25 mouse cellular contexts compared by ENCODE assay signal in genomic region chr5:112042236-112042635, GRCm38 (mm10).
DNase-seq lines count a peak whose midpoint lies in the region; ATAC-seq and TF ChIP-seq lines count a peak whose summit lies in the region.
"Had no signal": no experiment of that assay in that cellular context is flagged by ENCODE, and none has a peak within 500 bp of the region (broad histone marks: within the 10 kb centered on the region; RNA-seq: fewer than 3 reads in every experiment).

No protein-coding gene starts in this region.

- no peak for DNase-seq in frontal cortex, postnatal 14 days (ENCODE audit: low spot score in 2 of 2)
- no peak for DNase-seq in midbrain, embryonic 10.5 days (ENCODE audit: low spot score)
- DNase-seq in midbrain, postnatal 0 days (ENCODE audit: low spot score) = no peak
- no peak for DNase-seq in forebrain, embryonic 14.5 days (ENCODE audit: low spot score)
- no peak for DNase-seq in cerebellum, adult 18-20 months
- no peak for DNase-seq in heart, embryonic 10.5 days (ENCODE audit: low spot score)
- DNase-seq: adrenal gland, postnatal 14 days; cerebellum, adult 2 months; gastrocnemius, adult 2 months; heart, postnatal 10 days; layer of hippocampus, postnatal 36 days; spleen, adult 18-20 months; thymus, postnatal 25 days had no signal

- H3K27ac ChIP-seq in midbrain, embryonic 10.5 days (replicated peaks) = peak overlapping the region; percentile 10; the same call in 1 of the 2 replicates
- no peak overlapping the region; the same call in 1 of the 2 replicates for H3K27ac ChIP-seq in midbrain, postnatal 0 days (ENCODE audit: low read depth, low read length)
- peak overlapping the region; percentile 88 for H3K27ac ChIP-seq in forebrain, embryonic 14.5 days (ENCODE audit: low read depth, low read length)
- H3K27ac ChIP-seq in midbrain, embryonic 16.5 days (ENCODE audit: low read length) = peak overlapping the region; percentile 4
- no peak overlapping the region for H3K27ac ChIP-seq in heart, embryonic 10.5 days
- H3K27ac ChIP-seq: embryonic facial prominence, embryonic 12.5 days; gastrocnemius, adult 2 months; hindbrain, postnatal 0 days; limb, embryonic 15.5 days; liver, embryonic 15.5 days; macrophage had no signal

- no peak for TF ChIP-seq CTCF in midbrain, postnatal 0 days (IDR thresholded peaks at IDR 0.05)

- no peak overlapping the region for H3K4me3 ChIP-seq in midbrain, embryonic 10.5 days
- H3K4me3 ChIP-seq in midbrain, postnatal 0 days (ENCODE audit: low read depth, low read length) = no peak overlapping the region
- H3K4me3 ChIP-seq in forebrain, embryonic 14.5 days (ENCODE audit: low read depth, low read length) = no peak overlapping the region
- H3K4me3 ChIP-seq in midbrain, embryonic 16.5 days (ENCODE audit: low read depth, low read length) = no peak overlapping the region
- no peak overlapping the region for H3K4me3 ChIP-seq in heart, embryonic 10.5 days
- H3K4me3 ChIP-seq: embryonic facial prominence, embryonic 12.5 days; gastrocnemius, adult 2 months; limb, embryonic 15.5 days; liver, embryonic 15.5 days; neural tube, embryonic 12.5 days had no signal

- H3K9ac ChIP-seq in midbrain, postnatal 0 days (replicated peaks; ENCODE audit: low read length, poor library complexity, severe bottlenecking) = no peak overlapping the region
- no peak overlapping the region for H3K9ac ChIP-seq in forebrain, embryonic 14.5 days (ENCODE audit: low read length)
- H3K9ac ChIP-seq in midbrain, embryonic 16.5 days (ENCODE audit: low read depth, low read length) = peak overlapping the region; percentile 25; the same call in 1 of the 2 replicates
- H3K9ac ChIP-seq: embryonic facial prominence, embryonic 12.5 days; limb, embryonic 15.5 days; liver, embryonic 15.5 days; neural tube, embryonic 12.5 days had no signal

- H3K4me2 ChIP-seq in midbrain, postnatal 0 days (ENCODE audit: low read depth, low read length, poor library complexity, severe bottlenecking) = no peak overlapping the region
- no peak overlapping the region for H3K4me2 ChIP-seq in forebrain, embryonic 14.5 days (ENCODE audit: low read length)
- no peak overlapping the region for H3K4me2 ChIP-seq in midbrain, embryonic 16.5 days (ENCODE audit: low read length)
- H3K4me2 ChIP-seq: embryonic facial prominence, embryonic 12.5 days; heart, embryonic 11.5 days; limb, embryonic 15.5 days; liver, embryonic 15.5 days; neural tube, embryonic 12.5 days had no signal

- 87% methylated on average over 11 of the region's 11 CpGs for WGBS in midbrain, embryonic 10.5 days
- WGBS in midbrain, postnatal 0 days = 79% methylated on average over 11 of the region's 11 CpGs
- 70% methylated on average over 11 of the region's 11 CpGs for WGBS in forebrain, embryonic 14.5 days
- 75% methylated on average over 11 of the region's 11 CpGs for WGBS in midbrain, embryonic 16.5 days
- WGBS in heart, embryonic 10.5 days = 73% methylated on average over 11 of the region's 11 CpGs

- H3K4me1 ChIP-seq in midbrain, embryonic 10.5 days = peaks cover 22% of the 10 kb centered on the region
- peaks cover 10% of the 10 kb centered on the region for H3K4me1 ChIP-seq in midbrain, postnatal 0 days (ENCODE audit: insufficient read depth, low read length)
- H3K4me1 ChIP-seq in forebrain, embryonic 14.5 days (ENCODE audit: control insufficient read depth, insufficient read depth, low read length) = peaks cover 32% of the 10 kb centered on the region
- H3K4me1 ChIP-seq in midbrain, embryonic 16.5 days (ENCODE audit: control insufficient read depth, insufficient read depth, low read length) = peaks cover 15% of the 10 kb centered on the region
- H3K4me1 ChIP-seq in heart, embryonic 10.5 days = peaks cover 4% of the 10 kb centered on the region; the same call in 1 of the 2 replicates
- H3K4me1 ChIP-seq: embryonic facial prominence, embryonic 12.5 days; limb, embryonic 15.5 days; liver, embryonic 15.5 days had no signal

- H3K27me3 ChIP-seq in midbrain, embryonic 10.5 days (ENCODE audit: low read depth, poor library complexity, severe bottlenecking) = no peaks in the 10 kb centered on the region; the same call in 1 of the 2 replicates
- H3K27me3 ChIP-seq in midbrain, postnatal 0 days (ENCODE audit: insufficient read depth, low read length) = no peaks in the 10 kb centered on the region
- no peaks in the 10 kb centered on the region for H3K27me3 ChIP-seq in forebrain, embryonic 14.5 days (replicated peaks; ENCODE audit: control insufficient read depth, insufficient read depth, low read length)
- no peaks in the 10 kb centered on the region for H3K27me3 ChIP-seq in midbrain, embryonic 16.5 days (ENCODE audit: control insufficient read depth, insufficient read depth, low read depth, low read length)
- peaks cover 39% of the 10 kb centered on the region for H3K27me3 ChIP-seq in heart, embryonic 10.5 days (ENCODE audit: insufficient read depth, poor library complexity, severe bottlenecking)
- H3K27me3 ChIP-seq: embryonic facial prominence, embryonic 12.5 days; liver, embryonic 15.5 days had no signal

- peak; percentile 71 for ATAC-seq in frontal cortex, adult (ENCODE audit: low TSS enrichment)
- ATAC-seq in midbrain, postnatal 0 days (ENCODE audit: low FRiP score) = no peak
- ATAC-seq in forebrain, embryonic 14.5 days = no peak
- peak; percentile 33; the same call in 1 of the 2 replicates for ATAC-seq in midbrain, embryonic 16.5 days
- ATAC-seq: activated CD4-positive, CD25-positive, alpha-beta regulatory T cell, adult 4 months; CD4-positive, CD25-positive, alpha-beta regulatory T cell, adult 4 months; hindbrain, postnatal 0 days; intestine, postnatal 0 days had no signal

- no peaks in the 10 kb centered on the region for H3K9me3 ChIP-seq in midbrain, embryonic 10.5 days (replicated peaks)
- no peaks in the 10 kb centered on the region for H3K9me3 ChIP-seq in midbrain, postnatal 0 days (ENCODE audit: low read length)
- H3K9me3 ChIP-seq in forebrain, embryonic 14.5 days (replicated peaks; ENCODE audit: control insufficient read depth, low read length) = no peaks in the 10 kb centered on the region
- no peaks in the 10 kb centered on the region for H3K9me3 ChIP-seq in midbrain, embryonic 16.5 days (replicated peaks; ENCODE audit: control insufficient read depth, low read length, poor library complexity, severe bottlenecking)
- H3K9me3 ChIP-seq in heart, embryonic 10.5 days = no peaks in the 10 kb centered on the region
- H3K9me3 ChIP-seq: embryonic facial prominence, embryonic 12.5 days; limb, embryonic 15.5 days; liver, embryonic 15.5 days; neural tube, embryonic 12.5 days had no signal

- no peaks in the 10 kb centered on the region for H3K36me3 ChIP-seq in midbrain, embryonic 10.5 days
- no peaks in the 10 kb centered on the region for H3K36me3 ChIP-seq in midbrain, postnatal 0 days (ENCODE audit: insufficient read depth, low read length)
- no peaks in the 10 kb centered on the region for H3K36me3 ChIP-seq in forebrain, embryonic 14.5 days (ENCODE audit: control insufficient read depth, insufficient read depth, low read length)
- no peaks in the 10 kb centered on the region for H3K36me3 ChIP-seq in midbrain, embryonic 16.5 days (ENCODE audit: control insufficient read depth, insufficient read depth, low read length)
- no peaks in the 10 kb centered on the region for H3K36me3 ChIP-seq in heart, embryonic 10.5 days
- H3K36me3 ChIP-seq: embryonic facial prominence, embryonic 12.5 days; limb, embryonic 15.5 days; liver, embryonic 15.5 days; neural tube, embryonic 12.5 days had no signal

Comparison
In these comparisons a context has a peak if more than half of its experiments do, and no peak if none do; other contexts are left out.
1. ATAC-seq: peak in frontal cortex, adult (single experiment) and midbrain, embryonic 16.5 days (single experiment); none in midbrain, postnatal 0 days (single experiment) and forebrain, embryonic 14.5 days (single experiment).
2. H3K27ac ChIP-seq: peak in midbrain, embryonic 10.5 days (single experiment), forebrain, embryonic 14.5 days (single experiment) and midbrain, embryonic 16.5 days (single experiment); none in midbrain, postnatal 0 days (single experiment) and heart, embryonic 10.5 days (single experiment).